Mouse (Mus musculus): ENCODE results near the gene Nacc1.
A peak's percentile ranks its signal among the peaks of the same experiment; 100 is the strongest.
"Not testable (repeated sequence)": the region's sequence is repeated elsewhere in the genome, so short reads cannot be mapped to it uniquely, and the experiment has no call there.

Gene Nacc1

DNA sequence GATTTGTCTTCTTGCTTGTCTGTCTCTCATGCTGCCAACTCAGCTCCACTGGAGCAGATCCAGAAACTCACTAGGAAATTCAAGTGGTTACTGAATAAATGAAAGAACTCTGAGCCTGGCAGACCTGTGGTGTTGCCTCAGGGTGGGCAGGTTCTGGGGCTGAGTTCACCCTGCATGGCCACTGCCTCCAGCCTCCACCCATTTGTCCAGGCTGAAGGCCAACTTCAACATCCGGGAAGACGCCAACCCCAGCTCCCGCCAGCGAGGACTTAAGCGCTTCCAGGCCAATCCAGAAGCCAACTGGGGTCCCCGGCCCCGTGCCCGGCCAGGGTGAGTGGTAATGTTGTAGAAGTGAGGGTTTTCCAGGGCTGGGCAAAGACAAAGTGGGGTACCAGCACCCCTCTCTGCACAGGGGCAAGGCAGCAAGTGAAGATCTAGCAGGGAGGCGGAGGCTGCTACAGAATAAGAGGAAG is 11.3 kb upstream of the Nacc1 start:
- DNase-seq (ENCODE audit: low spot score) = peak; percentile 68

DNA sequence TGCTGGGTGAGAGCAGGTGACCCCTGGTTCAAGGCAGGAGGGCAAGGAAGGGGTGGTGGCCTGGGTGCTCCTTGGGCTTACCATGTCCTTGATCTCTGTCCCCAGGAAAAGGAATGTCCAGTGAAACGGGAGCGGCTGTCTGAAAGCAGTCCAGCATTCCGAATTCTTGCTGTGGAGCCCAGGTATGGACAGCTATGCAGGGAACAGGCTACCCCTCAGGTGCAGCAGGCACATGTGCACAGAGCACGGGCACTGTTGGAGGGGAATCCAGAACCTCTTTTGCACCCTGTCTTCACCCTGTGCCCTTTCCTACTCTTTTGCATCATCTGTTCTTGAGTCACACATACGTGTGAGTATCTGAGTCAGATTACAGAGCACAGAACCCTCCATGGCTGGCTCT is 10.6 kb upstream of the Nacc1 start:
- no peak for DNase-seq (ENCODE audit: low spot score)

DNA sequence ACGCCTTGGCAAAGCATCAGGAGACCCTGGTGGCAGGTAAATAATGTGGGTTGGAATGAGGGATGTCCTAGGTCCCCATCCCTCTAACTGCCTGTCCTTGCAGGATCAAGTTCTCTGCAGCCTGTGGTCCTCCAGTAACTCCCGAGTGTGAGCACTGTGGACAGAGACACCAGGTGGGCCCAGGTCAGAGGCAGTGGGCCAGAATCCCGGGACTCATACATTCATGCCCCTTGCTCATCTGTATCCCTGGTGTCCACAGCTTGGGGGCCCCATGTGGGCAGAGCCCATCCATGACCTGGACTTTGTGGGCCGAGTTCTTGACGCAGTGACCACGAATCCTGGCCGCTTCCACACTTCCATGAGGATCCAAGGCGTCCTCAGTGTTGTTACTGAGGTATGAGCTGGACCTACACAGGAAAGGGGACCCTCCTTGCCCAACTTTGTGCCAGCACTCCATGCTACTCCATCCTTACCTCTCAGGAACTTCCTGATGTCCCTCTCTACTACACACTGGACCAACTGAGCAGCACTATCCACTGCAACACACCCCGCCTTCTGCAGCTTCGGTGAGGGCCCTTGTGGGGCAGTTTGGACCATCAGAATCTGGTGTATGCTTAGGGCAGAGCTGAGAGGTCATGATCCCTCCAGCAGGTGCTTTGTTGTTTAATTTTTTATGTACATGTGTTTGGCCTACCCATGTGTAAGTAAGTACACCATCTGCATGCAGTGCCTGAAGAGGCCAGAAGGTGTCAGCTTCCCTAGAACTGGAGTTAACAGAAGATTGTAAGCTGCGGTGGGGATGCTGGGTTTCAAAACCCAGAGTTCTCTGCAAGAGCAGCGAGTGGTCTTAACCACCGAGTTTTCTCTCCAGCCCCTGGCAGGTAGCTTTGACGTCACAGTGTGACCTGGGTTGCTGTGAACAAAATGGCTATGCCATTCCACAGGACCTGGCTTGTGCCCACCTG is 9.8 kb upstream of the Nacc1 start:
- DNase-seq (ENCODE audit: low spot score) = peak; percentile 48

DNA sequence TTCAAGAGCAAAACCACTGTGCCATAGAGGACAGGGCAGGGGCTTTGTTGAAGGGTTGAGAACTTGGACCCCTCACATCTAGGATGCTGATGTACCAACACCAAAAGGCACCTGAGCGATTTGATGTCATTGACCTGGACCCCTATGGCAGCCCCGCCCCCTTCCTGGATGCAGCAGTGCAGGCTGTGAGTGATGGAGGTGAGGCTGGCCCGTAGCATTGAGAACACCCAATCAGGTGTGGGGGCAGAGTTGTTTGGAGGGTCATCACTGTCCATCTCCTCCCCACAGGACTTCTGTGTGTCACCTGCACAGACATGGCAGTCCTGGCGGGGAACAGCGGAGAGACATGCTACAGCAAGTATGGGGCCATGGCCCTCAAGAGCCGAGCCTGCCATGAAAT is 7.5 kb upstream of the Nacc1 start:
- DNase-seq (ENCODE audit: low spot score) = no peak

DNA sequence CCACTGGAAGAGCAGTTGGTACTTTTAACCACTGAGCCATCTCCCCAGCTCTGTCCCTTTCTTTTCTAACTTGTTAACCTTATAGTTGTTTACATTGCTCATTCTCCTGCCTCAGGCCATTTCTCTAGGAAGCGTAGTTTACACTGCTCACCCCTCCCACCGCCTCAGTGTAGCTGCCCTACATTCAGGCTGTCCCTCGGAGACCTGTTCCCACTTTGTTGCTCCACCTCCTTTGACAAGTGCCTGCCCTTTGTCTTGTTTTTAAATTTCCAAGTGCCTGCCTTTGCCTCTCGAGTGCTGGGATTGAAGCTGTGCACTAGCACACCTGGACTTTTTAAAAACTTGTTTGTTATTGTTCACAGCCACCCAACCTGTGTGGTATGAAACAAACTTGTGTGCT is 5.7 kb upstream of the Nacc1 start:
- no peak for DNase-seq (ENCODE audit: low spot score)

DNA sequence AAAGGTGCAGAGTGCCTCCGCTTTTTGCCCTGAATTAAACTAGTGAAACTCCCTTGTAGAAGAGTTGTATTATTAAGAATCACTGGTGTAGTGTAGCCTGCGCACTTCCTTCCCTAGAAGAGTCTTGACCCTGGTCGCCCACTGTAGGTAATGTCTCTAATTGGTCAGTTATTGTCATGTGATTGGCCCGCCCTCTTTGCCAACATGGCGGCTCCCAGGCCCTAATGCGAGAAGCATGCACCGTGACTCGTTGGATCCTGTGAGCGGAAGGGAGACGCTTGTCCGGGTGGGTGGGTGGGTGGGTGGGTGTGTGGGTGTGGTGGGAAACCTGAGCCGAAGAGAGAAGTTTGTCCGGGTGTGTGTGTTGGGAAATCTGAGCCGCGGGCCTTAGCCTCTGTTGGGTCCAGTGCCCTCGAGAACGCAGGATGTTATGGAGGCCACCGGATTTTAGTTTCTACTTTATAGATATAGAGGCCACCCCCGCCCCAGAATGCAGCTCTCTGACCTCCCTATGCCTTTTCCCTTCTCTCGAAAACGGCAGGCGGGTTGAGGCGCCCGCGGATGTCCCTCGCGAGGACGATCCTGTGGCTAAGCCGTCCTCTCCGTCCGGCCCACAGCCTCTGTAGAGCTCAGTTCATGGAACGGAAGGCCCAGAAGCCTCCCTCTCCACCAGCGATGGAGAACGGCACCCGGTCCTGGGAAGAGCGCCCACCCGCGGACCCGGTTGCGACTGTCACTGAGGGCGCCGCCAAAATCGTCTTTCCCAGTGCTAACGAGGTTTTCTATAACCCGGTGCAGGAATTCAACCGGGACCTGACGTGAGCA is 1.6 kb upstream of the Nacc1 start:
- peak; percentile 88 for DNase-seq (ENCODE audit: low spot score)

DNA sequence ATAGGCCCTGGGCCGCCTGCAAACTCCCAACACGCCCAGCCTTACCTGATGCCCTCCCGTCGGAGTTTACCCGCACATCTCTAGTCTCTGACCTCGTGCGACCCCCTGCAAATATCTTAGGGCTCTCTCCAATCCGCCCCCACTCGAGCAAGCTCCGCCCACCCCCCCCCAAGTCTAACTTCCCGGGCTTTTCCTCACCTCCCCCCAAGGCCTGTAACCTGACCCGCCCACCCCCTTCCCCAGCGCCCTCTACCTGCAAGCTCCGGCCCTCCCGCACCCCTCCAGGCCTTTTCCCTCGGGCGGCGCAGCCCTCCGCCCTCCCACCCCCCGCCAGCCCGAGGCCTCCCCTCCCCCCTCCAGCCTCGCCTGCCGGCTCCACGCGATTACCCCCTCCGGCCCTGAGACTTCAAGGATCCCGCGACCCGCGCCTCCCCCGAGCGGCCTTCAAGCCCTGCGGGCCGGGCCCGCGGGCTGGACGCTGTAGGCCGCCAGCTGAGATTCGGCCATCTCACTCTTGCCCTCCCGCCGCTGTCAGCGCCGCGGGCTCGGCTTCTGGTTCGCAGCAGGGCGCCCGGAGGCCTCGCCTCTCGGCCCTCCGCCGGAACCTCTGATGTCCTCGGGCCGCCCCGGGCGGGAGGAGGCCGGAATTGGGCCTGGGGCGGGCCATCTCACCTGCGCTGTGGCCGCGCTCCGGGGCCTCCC is 508 bp downstream of the Nacc1 start:
- DNase-seq (ENCODE audit: low spot score) = peak; percentile 33

DNA sequence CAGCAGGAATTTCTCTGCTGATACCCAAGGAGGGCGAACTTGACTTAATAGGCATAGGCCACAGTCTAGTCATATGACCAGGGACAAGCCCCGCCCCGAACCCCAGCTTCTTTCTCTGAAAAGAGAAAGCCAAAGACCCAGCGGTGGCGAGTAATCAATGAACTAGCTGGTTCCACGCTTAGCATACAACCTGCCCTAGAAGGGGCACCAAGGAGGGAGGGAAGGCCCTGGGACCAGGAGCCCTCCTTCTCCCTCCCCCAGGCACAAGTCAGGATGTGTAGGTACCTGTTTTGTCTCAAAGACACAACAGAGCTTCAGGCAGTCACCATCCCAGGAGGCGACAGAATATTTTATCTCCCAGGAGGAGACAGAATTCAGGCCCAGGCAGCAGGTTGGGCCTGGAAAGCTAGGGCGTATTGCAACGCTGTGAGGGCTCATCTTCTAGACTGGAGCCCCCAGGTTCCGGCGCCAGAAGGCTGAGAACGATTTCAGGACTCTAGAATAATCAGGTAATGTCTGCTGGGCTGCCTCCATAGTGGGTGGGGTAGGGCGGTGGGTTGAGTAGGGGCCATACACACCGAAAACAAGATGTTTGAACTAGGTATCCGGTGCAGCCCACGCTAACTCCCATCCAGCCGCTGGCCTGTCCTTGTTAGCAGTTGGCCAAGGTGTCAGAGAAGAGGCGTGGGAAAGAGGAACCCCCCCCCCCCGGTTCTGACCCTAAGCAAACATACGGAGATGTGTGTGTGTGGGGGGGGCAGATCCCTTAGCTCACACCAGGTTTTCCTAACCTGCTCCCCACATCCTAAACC is 1.3 kb downstream of the Nacc1 start, which contains the start of gene Trmt1:
Gene Trmt1 (plus strand): TSS at position 117 of the 812 bp plus-strand sequence.
- no peak for DNase-seq (ENCODE audit: low spot score)

DNA sequence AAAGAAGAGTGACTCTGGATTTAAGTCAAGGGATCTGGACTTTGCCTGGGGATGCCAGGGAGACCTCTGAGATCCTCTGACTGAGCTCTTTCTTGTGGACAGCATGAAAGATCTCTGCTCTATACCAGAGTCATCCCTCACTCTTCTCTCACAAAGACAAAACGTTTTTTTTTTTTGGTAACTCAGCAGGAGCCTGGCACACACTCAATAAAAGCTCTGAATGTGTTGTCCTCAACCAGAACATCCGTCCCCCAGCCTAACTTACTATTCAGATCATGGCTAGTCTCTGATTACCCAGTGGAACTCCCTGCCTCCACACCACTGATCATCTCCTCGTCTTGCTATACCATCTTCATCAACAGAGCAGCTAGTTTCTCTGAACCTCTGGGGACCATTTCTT is 3.1 kb downstream of the Nacc1 start:
- no peak for DNase-seq (ENCODE audit: low spot score)

DNA sequence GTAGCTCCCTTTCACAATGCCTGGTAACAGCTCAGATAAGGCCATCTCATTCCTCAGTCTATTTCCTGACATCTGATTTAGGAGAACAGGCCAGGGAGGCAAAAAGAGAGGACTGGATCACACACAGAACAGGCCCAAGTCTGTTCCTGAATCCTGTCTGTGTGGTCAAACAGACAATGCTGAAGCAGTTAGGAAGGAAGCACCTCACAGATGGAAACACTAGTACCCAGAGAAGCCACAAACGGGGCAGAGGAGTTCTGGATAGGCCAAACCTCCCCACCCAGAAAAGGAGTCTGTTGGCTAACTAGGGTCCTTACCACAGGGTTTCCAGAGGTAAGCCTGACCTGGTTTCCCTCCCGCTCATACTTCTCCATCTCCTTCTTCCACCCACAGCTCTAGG is 5.4 kb downstream of the Nacc1 start:
- DNase-seq (ENCODE audit: low spot score) = no peak

DNA sequence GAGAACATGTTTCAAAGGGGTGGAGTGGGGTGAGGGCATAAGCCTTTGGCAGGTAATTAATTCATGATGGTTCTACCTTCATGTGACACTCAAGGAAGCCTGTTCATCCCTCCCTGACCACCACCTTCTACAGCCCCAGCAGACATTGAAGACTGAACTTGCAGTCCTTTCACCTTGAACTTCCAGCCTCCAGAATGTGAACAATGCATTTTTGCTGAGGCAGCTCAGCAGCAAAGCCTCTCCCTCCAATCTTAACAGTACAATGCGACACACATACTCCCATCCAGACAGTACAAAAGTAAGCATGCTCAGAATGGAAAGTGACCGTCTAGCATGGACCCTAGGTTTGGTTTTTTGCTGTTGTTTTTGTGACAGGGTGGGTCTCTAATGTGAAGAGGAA is 6.2 kb downstream of the Nacc1 start:
- no peak for DNase-seq (ENCODE audit: low spot score)

DNA sequence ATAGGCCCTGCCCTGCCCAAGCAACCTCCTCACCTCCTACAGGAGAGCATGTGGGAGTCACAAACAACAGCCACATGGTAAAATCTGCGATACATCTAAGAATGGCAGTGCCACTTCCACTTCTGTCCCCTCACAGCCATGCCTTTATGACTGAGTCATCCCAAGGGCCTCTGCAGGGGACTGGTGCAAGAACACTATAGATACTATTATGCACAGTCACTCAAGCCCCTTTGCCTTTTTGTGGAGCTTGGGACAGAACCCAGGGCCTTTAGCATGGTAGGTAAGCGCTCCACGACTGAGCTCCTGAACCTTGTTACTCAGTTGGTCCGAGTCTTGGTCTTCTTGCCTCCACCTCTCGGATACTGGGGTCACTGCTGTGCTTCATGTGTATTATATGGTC is 10.4 kb downstream of the Nacc1 start:
- DNase-seq (ENCODE audit: low spot score) = no peak

DNA sequence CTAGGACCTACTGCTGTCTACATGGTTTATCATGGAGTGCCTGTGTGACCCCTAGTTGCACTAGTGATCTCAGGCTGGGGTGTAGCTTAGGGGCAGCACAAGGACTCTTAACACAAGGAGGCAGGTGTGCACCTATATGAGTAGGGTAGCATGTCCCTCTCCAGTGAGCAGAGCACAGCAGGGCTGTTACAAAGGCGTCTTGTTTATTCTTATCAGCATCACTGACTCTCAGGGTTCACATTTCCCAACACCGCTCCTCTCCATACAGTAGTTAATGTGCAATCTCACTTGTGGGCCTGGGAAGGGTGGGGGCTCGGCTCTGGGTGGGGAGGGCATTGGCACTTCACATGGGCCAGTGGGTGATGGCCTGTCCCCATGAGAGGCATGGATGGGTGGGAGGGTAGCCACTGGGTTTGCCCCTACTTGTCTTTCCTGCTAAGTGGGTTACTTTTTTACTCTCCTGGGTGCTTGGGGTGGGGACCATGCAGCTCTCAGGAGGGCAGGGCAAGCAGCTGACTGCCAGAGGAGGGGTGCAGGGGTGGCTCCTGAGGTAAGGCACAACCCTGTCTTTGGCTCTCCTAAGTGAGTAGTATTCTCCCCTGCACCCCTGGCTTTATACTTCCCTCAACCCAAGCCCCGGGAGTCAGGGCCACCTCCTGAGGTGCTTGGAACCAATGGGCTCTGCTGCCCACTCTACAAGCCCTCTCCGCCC is 17.2 kb downstream of the Nacc1 start:
- not testable (repeated sequence) for DNase-seq (ENCODE audit: low spot score)

DNA sequence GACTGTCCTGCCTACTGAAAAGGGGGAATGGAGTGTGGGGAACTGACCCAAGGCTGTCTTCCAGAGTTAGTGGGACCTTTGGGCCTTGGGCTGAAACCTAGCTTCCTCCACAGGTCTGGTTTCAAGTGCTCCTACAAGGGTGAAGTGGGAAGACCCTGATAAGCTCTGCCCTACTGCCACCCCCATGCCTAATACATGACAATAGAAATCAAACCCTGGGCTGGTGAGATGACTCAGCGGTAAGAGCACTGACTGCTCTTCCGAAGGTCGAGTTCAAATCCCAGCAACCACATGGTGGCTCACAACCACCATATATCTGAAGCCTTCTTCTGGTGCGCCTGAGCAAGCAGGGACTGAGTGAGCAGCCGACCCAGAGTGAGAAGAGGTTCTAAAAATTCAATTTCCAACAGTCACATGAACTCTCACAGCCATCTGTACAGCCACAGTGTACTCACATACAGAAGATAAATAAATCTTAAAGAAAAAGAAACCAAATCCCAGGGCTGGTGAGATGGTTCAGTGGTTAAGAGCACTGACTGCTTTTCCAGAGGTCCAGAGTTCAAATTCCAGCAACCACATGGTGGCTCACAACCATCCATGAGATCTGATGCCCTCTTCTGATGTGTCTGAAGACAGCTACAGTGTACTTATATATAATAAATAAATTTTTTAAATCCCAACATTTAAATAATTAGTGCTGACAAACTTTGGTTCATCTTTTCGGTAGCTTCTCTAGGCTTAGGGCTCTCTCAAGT is 18.8 kb downstream of the Nacc1 start:
- no peak for DNase-seq (ENCODE audit: low spot score)

DNA sequence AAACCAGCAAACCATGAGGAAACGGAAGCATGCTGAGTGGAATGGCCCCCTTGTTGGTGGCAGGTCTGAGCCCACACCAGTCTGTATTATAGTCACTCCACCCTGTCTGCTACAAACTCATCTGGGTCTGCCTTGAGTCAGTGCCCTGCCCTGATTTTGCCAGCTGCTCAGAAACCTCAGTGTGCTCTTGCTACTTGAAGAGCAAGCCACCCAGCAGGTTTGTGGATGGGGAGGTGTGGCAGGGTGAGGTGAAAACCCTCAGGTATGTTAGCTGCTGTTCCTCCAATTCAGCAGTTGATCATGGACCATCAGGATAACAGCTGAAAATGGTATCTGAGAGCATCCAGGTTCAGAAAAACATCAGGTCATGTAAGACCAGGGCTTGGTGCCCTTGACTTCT is 19.6 kb downstream of the Nacc1 start:
- no peak for DNase-seq (ENCODE audit: low spot score)

DNA sequence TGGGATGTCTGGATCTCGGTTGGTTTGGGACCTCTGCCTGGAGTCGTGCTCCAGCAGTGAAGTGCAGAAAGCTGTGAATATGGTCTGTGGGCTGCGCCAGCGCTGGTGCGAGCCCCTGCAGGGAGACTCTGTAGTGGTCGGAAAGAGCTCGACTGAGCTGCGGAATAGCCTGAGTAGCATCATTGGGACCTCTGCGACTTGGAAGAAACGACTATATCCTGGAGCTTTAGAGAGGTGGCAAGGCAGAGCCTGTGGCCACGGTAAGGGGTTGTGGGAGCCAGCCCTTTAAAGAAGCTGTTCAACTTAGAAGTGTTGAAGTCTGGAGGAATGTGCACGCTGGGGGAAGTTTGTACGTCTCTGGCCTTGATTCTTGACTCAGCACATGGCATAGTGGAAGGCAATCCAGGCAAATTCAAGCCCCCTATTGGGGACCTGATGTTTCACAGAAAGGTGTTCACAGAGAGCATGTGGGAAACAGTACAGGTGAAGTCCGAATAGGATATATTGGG is 22.2 kb downstream of the Nacc1 start:
- DNase-seq (ENCODE audit: low spot score) = no peak

DNA sequence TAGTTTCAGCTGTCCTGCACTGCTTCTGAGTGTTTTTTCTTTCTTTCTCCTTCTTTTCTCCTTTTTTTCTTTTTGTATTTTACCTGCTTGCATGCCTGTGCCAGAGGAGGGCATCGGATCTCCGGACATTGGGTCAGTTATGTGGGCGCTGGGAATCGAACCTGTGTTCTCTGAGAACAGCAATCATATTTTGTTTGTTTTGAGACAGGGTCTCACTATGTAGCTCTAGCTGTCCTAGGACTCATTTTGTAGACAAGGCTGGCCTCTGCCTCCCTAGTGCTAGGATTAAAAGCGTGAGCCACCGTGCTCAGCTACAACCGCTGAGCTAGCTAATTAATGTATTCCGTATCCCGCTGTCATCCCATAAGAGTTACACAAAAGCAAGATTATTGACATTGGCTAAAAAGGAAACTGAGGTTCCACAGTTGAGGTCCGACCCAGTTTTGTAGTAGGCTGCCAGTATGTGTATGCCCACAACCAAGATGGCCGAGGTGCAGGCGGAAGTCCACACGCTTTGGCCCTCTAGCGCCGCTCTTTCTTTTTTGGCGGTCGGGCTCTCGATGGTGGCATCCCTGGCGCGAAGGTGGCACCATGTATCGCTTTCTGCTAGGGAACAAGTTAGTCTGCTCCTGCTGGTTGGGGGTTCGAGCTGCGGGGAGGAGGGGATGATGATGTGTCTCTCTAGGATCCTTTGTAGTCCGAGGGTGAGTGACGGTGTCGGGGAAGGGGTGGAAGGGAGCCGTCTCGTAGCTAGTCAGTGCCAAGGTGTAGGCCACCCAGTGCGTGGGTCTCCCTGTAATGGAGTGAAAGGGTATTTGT is 22.9 kb downstream of the Nacc1 start:
- peak; percentile 82 for DNase-seq (ENCODE audit: low spot score)

DNA sequence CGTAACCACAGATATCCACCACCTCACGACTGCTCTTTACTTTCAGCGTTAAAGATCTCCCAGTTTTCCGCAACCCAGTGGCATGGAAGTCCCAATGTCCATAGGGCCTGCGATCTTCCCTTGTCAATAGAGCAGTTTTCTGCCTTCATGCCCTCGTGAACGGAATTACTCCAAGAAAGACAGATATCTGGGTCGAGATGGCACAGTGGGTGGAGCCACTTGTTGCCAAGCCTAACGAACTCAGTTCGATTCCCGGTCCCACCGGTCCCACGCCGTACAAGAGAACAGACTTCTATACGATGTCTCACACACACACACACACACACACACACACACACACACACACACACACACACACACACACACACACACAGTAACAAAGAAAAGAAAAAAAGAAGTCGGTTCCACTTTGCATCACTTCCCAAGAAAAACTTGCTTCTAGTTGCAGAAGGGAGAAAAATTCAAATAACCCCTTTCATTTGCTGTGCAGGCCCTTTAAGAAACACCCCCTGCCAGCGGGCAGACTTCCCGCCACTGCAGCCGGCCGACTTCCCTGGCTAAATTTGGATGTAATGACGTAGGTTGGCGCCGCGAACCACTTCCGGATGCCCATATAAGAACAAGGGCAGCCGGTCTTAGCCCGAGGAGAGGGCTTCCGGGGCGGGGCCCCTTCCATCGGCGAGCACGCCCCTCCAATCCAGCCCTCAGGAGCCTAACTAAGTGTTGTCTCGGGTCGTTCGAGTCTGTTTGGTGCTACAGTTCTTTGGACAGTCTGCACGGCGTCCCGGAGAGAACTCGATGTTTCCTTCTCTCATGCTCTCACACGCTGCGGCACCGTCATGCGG is 24.0 kb downstream of the Nacc1 start:
- peak; percentile 97 for DNase-seq (ENCODE audit: low spot score)
